Mouse (Mus musculus) left cerebral cortex, adult 2 months (tissue): Measurements from ENCODE around the gene Hoxa9. TPM values are rescaled to one million over a fixed set of nuclear protein-coding genes. Genes with fewer than 3 reads are reported as not detected.

Source experiments
- DNase-seq, 2 experiments: peaks; one replicate each; pipeline ENCODE4 v3.0.0; 2021 to 2022; ENCODE audit warnings: low spot score in 2 of 2, mixed read lengths in 1 of 2; ENCODE audit errors: extremely low spot score in 1 of 2
- H3K27ac ChIP-seq: fragments of 200-600 bp; 2 replicates; pipeline ENCODE4 v1.8.1; 2022
- H3K4me3 ChIP-seq: fragments of 200-600 bp; 2 replicates; pipeline ENCODE4 v1.8.1; 2022
- CTCF ChIP-seq: fragments of 200-600 bp; IDR thresholded peaks from 2 replicates; pipeline ENCODE4 v1.8.1; 2022; ENCODE audit warnings: antibody characterized with exemption, mild to moderate bottlenecking, moderate library complexity
- intact Hi-C: fragments of 180-260 bp; cut with DNase I; formaldehyde crosslinking; loops from one replicate; pipeline ENCODE4 v1.15.1; 2025
- total RNA-seq, 2 experiments: library from RNA; stranded (reverse); gene quantifications; 2 replicates each; pipeline ENCODE4 v1.2.3; 2021

Hoxa9 gene
- total RNA-seq, 2 experiments from 2014 or later: not detected

DNA sequence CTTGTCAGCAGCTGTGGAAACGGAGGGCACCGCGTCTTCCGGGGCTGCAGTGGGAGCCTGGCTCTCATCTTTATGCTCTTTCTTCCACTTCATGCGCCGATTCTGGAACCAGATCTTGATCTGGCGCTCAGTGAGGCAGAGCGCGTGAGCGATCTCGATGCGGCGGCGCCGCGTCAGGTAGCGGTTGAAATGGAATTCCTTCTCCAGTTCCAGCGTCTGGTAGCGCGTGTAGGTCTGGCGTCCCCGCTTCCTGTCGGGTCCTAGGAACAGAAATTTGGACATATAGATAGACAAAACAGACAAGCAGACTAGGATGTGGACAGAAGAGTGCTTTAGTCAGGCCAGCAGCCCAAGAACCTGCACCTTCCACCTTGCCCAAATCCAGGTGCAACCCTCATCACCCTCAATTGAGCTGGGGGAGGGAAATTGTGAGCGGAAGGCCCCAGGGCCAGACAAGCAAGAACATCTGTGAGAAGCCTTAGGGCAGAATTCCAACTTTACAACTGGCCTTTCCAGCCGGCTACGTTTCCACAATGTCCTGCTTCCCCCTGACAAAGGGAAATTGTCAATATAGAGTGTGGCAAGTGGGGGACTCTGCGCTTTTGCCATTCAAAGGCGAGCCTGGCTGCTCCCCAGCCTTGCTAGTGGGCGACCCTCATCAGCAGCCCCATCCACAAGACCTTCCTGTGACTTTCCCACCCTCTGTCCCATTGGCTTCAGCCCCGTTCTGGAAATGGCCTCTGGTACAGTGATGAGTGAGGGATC, 14.9 kb downstream of the Hoxa9 start:
- no peak overlapping the region for H3K4me3 ChIP-seq
- intact Hi-C loops: loop anchor here (5.0 kb wide), 1 partner anchor 209 kb away; no protein-coding TSS in a partner anchor
- no peak for TF ChIP-seq CTCF

GRCm38 (mm10) chr6:52215070-52215469, 15.8 kb downstream of the Hoxa9 start:
- intact Hi-C loops: loop anchor here (5.0 kb wide), 1 partner anchor 208 kb away; no protein-coding TSS in a partner anchor
- no peak for DNase-seq
- H3K27ac ChIP-seq: no peak overlapping the region
- no peak for TF ChIP-seq CTCF
- H3K4me3 ChIP-seq: no peak overlapping the region

More for the DNA sequence above, 14.9 kb downstream of the Hoxa9 start:
- no peak overlapping the region for H3K27ac ChIP-seq
- no peak for DNase-seq

- Histone ChIP-seq H3K4me3 (no peak overlapping the region), H3K27ac (no peak overlapping the region)
- no peak for TF ChIP-seq CTCF
- intact Hi-C loops: no loop called here
- no peak for DNase-seq
Observed at GRCm38 (mm10) chr6:52214271-52214670, 16.6 kb downstream of the Hoxa9 start.

DNA sequence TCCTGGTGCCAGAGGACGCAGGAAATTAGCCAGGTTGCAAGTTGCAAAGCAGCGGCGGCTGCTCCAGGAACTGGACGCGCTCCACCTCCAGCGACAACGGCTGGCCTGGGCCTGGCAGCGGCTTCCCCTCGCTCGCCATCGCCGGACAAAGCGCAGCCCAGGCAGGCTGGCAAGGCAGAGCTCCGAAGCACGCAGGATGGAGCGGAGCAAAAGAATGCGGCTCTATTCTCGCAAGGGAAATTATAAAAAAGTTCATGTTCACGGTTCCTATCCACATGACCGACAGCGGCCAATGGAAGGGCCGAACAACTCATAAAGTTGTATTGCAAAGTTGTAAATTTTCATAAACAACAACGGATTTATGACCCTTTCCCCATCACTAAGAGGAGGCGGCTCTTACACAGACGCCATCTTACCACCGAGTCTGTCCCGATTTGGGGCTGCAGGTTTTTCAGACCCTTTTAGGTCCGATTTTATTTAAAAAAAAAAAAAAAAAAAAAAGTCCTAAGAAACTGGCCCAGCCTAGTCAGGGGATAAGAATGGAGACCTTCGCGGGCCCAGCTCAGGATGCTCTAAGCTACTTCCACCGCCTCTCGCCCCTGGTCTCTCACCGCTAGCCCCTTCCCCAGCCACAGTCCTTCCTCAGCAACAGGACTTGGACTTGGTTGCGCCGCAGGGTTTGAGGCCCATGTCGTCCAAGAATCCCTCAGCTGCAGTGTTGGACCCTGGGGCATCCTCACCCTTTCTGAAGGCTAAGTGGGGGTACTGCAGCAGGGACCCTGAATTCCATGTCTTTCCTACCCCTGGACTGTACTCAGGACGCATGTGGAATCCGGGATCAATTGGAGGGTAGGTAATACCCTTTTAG, 17.5 kb downstream of the Hoxa9 start, which contains the start of the genes Hoxa3 and Gm28308:
Gene Hoxa3, minus strand, starts transcription at position 218 of the 868 bp plus-strand sequence.
Gene Gm28308, minus strand, starts transcription at position 221 of the 868 bp plus-strand sequence.
- TF ChIP-seq CTCF: no peak
- no peak within 1 kb of the TSS for H3K27ac ChIP-seq
- intact Hi-C loops: loop anchor here (1.0 kb wide), 1 partner anchor 1032 kb away; no protein-coding TSS in a partner anchor
- no peak within 1 kb of the TSS for H3K4me3 ChIP-seq
- DNase-seq: no peak

GRCm38 (mm10) chr6:52212556-52213118, 18.3 kb downstream of the Hoxa9 start:
- TF ChIP-seq CTCF: no peak
- H3K4me3 ChIP-seq: no peak overlapping the region
- H3K27ac ChIP-seq: no peak overlapping the region
- no peak for DNase-seq
- intact Hi-C loops: loop anchor here (1.0 kb wide), 1 partner anchor 1031 kb away; no protein-coding TSS in a partner anchor

GRCm38 (mm10) chr6:52211961-52212360, 18.9 kb downstream of the Hoxa9 start:
- intact Hi-C loops: no loop called here
- no peak for DNase-seq
- TF ChIP-seq CTCF: no peak
- Histone ChIP-seq H3K27ac (no peak overlapping the region), H3K4me3 (no peak overlapping the region)

DNA sequence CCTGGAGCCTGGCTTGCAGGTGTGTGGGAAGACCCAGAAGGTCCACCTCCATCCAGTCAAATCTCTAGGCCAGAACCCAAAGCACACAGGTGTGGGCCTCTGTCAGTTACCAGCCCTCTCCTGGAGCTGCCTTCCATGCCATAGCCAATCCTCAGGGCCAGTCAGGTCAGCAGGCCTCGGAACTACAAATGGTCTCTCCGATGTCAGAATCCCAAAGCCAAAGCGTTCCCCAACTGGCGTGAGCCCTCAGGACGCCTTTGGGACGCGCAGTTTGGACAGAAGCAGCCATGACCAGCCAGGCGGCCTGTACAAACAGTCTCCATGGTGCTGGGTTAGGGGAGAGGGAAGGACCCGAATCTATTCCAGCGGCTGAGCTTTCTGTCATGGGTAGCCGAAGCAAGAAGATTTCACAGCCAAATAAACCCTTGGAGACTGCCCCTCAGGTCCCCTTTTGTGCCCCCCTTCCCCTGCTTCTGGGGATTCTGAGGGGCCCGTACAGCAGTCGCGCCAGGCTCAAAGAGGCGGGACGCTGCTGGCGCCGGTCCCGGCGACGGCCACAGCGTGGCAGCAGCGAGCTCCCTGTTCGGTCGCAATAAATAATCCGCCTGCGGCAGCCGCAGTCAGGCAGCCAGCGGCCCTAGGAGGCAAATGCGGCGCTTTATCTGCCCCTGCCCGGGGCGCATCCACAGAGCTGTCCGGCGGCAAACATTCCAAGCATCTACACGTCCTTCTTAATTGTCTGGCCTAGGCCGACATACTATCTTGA, 19.5 kb downstream of the Hoxa9 start:
- H3K27ac ChIP-seq: no peak overlapping the region
- H3K4me3 ChIP-seq: no peak overlapping the region
- intact Hi-C loops: no loop called here
- TF ChIP-seq CTCF: peak; percentile 87
- DNase-seq: peak; percentile 42 to 58

DNA sequence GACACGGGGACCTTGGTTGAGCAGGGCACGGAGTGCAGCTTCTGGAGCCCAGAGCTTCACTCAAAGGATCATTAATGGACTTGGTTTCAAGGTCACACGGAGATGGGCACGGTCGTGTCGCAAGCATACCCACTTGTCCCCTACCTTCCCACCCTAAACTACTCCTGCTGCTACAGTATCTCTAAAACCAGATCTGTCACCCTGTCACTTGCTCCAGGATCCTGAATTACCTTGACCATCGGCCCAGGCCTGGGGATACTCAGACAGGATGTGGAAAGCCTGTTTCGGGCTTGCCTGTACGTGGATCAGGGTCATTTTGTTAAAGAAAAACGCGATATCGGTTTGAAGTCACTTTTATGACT, 21.2 kb downstream of the Hoxa9 start:
- DNase-seq: no peak
- TF ChIP-seq CTCF: no peak
- Histone ChIP-seq H3K27ac (no peak overlapping the region), H3K4me3 (no peak overlapping the region)
- intact Hi-C loops: no loop called here

GRCm38 (mm10) chr6:52208868-52209684, 21.8 kb downstream of the Hoxa9 start:
- DNase-seq: no peak
- TF ChIP-seq CTCF: no peak
- Histone ChIP-seq H3K27ac (no peak overlapping the region), H3K4me3 (no peak overlapping the region)
- intact Hi-C loops: no loop called here

DNA sequence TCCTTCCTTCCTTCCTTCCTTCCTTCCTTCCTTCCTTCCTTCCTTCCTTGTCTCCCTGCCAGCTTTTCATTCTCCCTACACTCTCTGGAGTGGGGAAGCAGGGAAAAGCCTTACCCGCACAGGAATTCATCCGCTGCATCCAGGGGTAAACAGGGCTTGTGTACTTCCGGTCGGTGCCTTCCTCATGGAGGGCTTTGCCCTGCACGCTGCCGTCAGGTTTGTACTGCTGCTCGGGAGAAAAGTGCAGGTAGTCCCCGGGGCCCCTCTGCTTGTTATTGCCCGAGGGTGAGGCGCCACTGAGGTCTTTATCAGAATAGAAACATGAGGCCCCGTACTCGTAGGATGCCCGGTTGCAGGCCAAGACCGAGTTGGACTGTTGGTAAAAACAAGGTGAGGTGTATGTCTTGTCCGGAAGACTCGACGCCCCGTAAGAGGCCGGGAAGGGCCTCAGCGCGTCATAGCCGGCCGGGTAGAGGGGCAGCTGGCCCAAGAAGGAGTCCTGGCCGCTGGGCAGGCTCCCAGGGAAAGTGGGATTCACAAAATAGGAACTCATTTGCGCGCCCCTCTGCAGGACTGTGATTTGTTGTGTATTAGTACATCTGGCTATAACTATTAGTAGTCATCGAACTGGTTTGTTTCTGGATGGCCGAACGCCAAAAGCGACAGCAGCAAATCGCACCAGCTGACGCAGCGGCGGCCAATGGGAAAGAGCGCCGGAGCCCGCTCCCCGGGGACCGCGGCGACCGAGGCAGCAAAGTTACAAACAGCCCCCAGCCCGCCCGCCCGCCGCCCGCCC, 22.6 kb downstream of the Hoxa9 start, which contains the start of gene Hoxa6:
Gene Hoxa6, minus strand, starts transcription at position 651 of the 796 bp plus-strand sequence.
- intact Hi-C loops: no loop called here
- no peak within 1 kb of the TSS for H3K27ac ChIP-seq
- DNase-seq: no peak
- no peak for TF ChIP-seq CTCF
- H3K4me3 ChIP-seq: no peak within 1 kb of the TSS
